Mouse (Mus musculus) lung, adult 2 months (tissue): ENCODE results near the gene Amer2. TPM values are rescaled to one million over a fixed set of nuclear protein-coding genes. Genes with fewer than 3 reads are reported as not detected.

Source experiments
- DNase-seq: peaks from one replicate; pipeline ENCODE4 v3.0.0; 2022
- H3K4me1 ChIP-seq: fragments of 200-500 bp; 2 replicates; pipeline ENCODE4 v1.6.1; 2011; ENCODE audit warnings: low read length; ENCODE audit not compliant: control insufficient read depth, insufficient read depth
- H3K4me3 ChIP-seq: fragments of 200-500 bp; replicated peaks from 2 replicates; pipeline ENCODE3; 2011; ENCODE audit warnings: low read depth, mild to moderate bottlenecking, control low read depth, low read length; ENCODE audit errors: extremely low read depth
- CTCF ChIP-seq: fragments of 200-500 bp; IDR thresholded peaks from 2 replicates; pipeline ENCODE4 v1.5.1; 2011; ENCODE audit warnings: mild to moderate bottlenecking, low read length, control low read depth; ENCODE audit not compliant: insufficient read depth
- POLR2A ChIP-seq: fragments of 200-500 bp; IDR thresholded peaks from 2 replicates; pipeline ENCODE4 v1.6.1; 2011; ENCODE audit warnings: low read depth, mild to moderate bottlenecking, control low read depth, low read length, borderline replicate concordance; ENCODE audit errors: extremely low read depth
- WGBS: fragments of 180-500 bp; shearing (Covaris S2); methylation state at CpG from one replicate; pipeline ENCODE4 v1.1.7; 2018; 5-methylcytosine and 5-hydroxymethylcytosine counted together
- polyA plus RNA-seq: library from polyadenylated mRNA; depleted of rRNA; stranded (reverse); fragments of >200 nt; gene quantifications from 2 replicates; pipeline ENCODE4 v1.2.3, GENCODE M21; 2012; rRNA removed

The Amer2 gene
- polyA plus RNA-seq, 1 experiment, result 0.26 TPM

- TF ChIP-seq CTCF (no peak), POLR2A (no peak)
- WGBS, result 77% methylated on average over 2 of the region's 2 CpGs
- Histone ChIP-seq H3K4me3 (no peak overlapping the region), H3K4me1 (no peaks in the 10 kb centered on the region)
- no peak for DNase-seq
These were observed 59.1 kb downstream of the Amer2 start for GRCm38 (mm10) chr14:60432136-60432535.

GRCm38 (mm10) chr14:60435515-60435914 lies 62.5 kb downstream of the Amer2 start:
- Histone ChIP-seq H3K4me1 (no peaks in the 10 kb centered on the region), H3K4me3 (no peak overlapping the region)
- DNase-seq, result no peak
- WGBS, result 60% methylated on average over 4 of the region's 4 CpGs
- TF ChIP-seq POLR2A (no peak), CTCF (no peak)

- Histone ChIP-seq H3K4me3 (no peak overlapping the region), H3K4me1 (no peaks in the 10 kb centered on the region)
- TF ChIP-seq CTCF (no peak), POLR2A (no peak)
- DNase-seq, result no peak
These were observed 63.3 kb downstream of the Amer2 start for GRCm38 (mm10) chr14:60436364-60436763.

Other genes starting within 250 kb of the Amer2 start
- gene Atp8a2, start 176.1 kb upstream of the Amer2 start, polyA plus RNA-seq, result 0.31 and 0.98 TPM in 2 replicates
- gene Nupl1, start 121.8 kb upstream of the Amer2 start, polyA plus RNA-seq, result 0.03 and 0.09 TPM in 2 replicates
- gene Gm49336, start 121.8 kb upstream of the Amer2 start, polyA plus RNA-seq, result 13.7 and 13.9 TPM in 2 replicates
- 20.5 and 30.1 TPM in 2 replicates for gene Mtmr6, start 108.0 kb upstream of the Amer2 start, polyA plus RNA-seq